Mouse (Mus musculus): ENCODE measurements at regions not wholly inside any gene's neighbourhood (a gene's known extent, or its start where the extent isn't known, plus 50 kb on each side); places are given as distances from the start of the nearest gene placed in this dataset.
A peak's percentile ranks its signal among the peaks of the same experiment; 100 is the strongest.

DNA sequence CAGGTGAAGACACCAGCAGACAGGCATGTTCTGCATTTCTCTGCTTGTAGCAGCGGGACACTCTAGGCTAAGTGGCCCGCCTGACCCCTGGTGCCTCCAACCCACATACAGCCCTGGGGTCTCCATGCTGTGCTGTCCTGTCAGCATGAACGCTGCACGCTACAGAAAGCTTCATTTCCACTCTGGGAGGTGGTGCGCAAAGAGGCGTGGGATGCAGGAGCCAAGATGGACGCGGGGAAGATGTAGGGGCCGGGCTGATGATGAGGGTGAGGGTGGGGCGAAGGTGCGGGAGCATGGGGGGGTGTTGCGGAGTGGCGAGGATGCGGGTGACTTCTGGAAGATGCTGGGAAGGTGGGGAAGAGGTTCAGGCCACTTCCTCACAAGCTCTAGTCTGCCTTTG, 88.6 kb upstream of the Hmga2 start:
- no peak overlapping the region for H3K4me3 ChIP-seq (replicated peaks)
- no peak overlapping the region for H3K9ac ChIP-seq
- no peaks in the 10 kb centered on the region for H3K36me3 ChIP-seq
- ATAC-seq = no peak
- H3K4me2 ChIP-seq (replicated peaks) = peak overlapping the region; percentile 35
- WGBS = 40% methylated on average over 14 of the region's 14 CpGs
- no peaks in the 10 kb centered on the region for H3K9me3 ChIP-seq
- H3K4me1 ChIP-seq (replicated peaks) = peaks cover 7% of the 10 kb centered on the region
- H3K27me3 ChIP-seq (replicated peaks) = no peaks in the 10 kb centered on the region
- no peak overlapping the region for H3K27ac ChIP-seq

DNA sequence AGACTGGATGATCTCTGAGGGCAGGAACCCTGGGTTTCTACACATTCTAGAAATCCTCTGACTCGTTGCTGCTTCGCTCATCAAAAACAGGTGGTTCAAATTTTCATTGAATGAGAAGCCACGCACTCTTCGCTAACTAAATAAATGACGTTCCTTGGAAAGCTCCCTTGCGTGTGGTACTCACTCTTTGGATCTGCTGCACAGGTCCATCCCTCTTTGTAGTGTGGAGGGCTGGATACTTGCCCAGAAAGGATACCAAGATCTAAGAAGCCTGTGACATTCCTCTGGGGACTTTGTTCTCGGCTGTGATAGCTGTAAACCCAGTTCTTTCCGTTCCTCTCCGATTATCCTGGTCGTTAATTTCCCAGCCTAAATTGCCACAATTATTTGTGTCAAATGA, 87.7 kb upstream of the Hmga2 start:
- 20% methylated on average over 10 of the region's 10 CpGs for WGBS

DNA sequence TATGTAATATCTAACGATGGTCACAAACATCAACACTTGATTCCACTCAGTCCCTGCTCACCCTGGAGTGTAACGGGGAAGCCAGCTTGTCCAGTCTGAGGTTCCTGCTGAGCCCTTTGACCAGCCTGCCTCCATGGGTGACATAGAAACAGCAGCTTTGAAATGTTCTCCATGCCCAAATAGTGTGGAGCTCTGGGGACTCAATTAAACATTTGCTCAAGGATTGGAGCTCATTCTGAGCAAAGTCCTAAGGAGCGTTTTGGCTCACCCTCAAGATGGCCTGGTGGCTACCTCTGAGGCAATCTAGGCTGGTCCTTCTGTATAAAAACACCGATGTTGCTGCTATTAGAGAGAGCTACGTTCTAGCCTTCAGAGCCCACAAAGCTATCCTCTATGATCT, 85.6 kb upstream of the Hmga2 start:
- no peak overlapping the region for H3K4me2 ChIP-seq (replicated peaks)
- 92% methylated on average over 5 of the region's 5 CpGs for WGBS
- no peak overlapping the region for H3K9ac ChIP-seq
- peaks cover 7% of the 10 kb centered on the region for H3K4me1 ChIP-seq (replicated peaks)
- H3K4me3 ChIP-seq (replicated peaks) = no peak overlapping the region
- no peaks in the 10 kb centered on the region for H3K36me3 ChIP-seq
- no peaks in the 10 kb centered on the region for H3K9me3 ChIP-seq
- no peak for ATAC-seq
- H3K27me3 ChIP-seq (replicated peaks) = no peaks in the 10 kb centered on the region
- no peak overlapping the region for H3K27ac ChIP-seq

More for the DNA sequence above, 87.7 kb upstream of the Hmga2 start:
- H3K4me1 ChIP-seq (replicated peaks) = peaks cover 7% of the 10 kb centered on the region
- no peak overlapping the region for H3K27ac ChIP-seq
- no peak overlapping the region for H3K9ac ChIP-seq
- no peaks in the 10 kb centered on the region for H3K27me3 ChIP-seq (replicated peaks)
- H3K36me3 ChIP-seq = no peaks in the 10 kb centered on the region
- H3K4me3 ChIP-seq (replicated peaks) = no peak overlapping the region
- H3K4me2 ChIP-seq (replicated peaks) = 0 out of 2 replicates have a peak overlapping the region, but pooled peaks have one; percentile 24
- no peaks in the 10 kb centered on the region for H3K9me3 ChIP-seq
- ATAC-seq = no peak

DNA sequence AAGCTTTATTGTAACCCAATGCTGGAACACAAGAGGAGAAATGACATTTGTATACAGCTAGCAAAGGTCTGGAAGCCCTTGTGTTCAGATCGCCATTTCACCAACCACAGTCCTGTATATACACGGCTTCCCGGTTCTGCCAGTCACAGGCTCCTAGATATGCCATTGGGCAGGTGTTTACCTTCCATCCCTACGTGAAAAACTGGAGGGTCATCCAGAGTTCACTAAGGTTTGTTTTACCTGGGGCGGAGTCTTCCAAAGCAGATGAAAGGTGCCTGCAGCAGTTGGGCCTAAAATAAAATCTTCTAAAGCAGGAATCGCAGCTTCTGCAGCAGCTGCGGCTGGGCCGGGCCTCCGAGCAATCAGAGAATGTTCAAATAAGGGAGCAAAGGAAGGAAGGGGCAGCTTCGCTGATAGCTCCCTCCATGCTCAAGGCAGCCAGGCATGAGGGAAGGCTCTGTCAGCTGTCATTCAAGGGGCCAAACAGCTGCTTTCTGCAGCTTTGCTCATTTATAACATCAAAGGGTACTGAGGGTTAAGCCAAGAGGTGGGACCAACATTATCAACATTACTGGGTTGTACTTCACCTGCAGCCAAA, 81.7 kb upstream of the Hmga2 start:
- H3K27ac ChIP-seq = peak overlapping the region; percentile 66
- 26% methylated on average over 10 of the region's 10 CpGs for WGBS
- peak overlapping the region; percentile 29; the same call in 1 of the 2 replicates for H3K4me2 ChIP-seq (replicated peaks)
- no peaks in the 10 kb centered on the region for H3K9me3 ChIP-seq
- no peak overlapping the region; the same call in 1 of the 2 replicates for H3K9ac ChIP-seq
- ATAC-seq = peak; percentile 86
- no peak overlapping the region for H3K4me3 ChIP-seq (replicated peaks)
- no peaks in the 10 kb centered on the region for H3K27me3 ChIP-seq (replicated peaks)
- no peaks in the 10 kb centered on the region for H3K36me3 ChIP-seq
- H3K4me1 ChIP-seq (replicated peaks) = peaks cover 5% of the 10 kb centered on the region

DNA sequence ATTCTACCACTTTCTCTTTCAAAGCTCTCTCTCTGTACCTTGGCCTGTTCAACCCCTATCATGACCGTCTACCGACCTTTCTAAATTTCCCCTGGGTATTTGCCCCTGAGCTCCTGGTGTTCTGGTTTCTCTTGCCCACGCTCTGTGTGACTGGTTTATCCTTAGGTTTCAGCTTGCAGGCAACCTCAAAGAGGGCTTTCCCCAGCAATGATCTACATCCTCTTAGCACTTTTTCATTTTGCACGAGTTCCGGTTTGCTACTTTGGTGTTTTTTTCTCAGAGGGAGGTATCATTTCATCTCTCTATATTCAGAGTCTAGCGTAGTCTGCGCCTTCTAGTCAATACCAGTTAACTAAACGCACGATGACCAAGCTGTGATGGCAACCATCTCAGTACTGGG, 79.8 kb upstream of the Hmga2 start:
- Histone ChIP-seq H3K9me3 (no peaks in the 10 kb centered on the region), H3K27me3 (replicated peaks) (no peaks in the 10 kb centered on the region), H3K4me2 (replicated peaks) (no peak overlapping the region), H3K9ac (no peak overlapping the region), H3K36me3 (no peaks in the 10 kb centered on the region), H3K4me1 (replicated peaks) (peaks cover 7% of the 10 kb centered on the region), H3K27ac (no peak overlapping the region), H3K4me3 (replicated peaks) (no peak overlapping the region)
- ATAC-seq = no peak
- WGBS = 87% methylated on average over 9 of the region's 9 CpGs

DNA sequence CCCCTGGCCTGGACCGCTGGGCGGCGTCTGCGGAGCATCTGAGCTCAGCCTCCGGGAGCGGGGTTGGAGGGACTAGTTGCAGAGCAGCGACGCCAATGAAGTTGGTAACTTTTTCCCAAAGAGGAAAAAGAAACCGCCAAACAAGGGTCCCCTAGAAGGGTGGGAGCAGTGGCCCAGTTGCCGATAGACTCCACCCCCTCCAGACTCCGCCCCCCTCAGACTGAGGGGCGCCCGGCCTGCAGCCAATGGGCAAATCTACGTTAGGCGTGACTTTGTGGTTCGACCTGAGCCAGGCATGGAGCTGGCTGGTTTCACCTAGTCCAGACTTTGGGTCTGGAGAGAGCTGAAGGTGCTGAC, 76.8 kb upstream of the Hmga2 start:
- Histone ChIP-seq H3K9me3 (no peaks in the 10 kb centered on the region), H3K36me3 (no peaks in the 10 kb centered on the region), H3K4me3 (replicated peaks) (peak overlapping the region; percentile 56), H3K9ac (peak overlapping the region; percentile 66), H3K4me1 (replicated peaks) (peaks cover 7% of the 10 kb centered on the region), H3K27me3 (replicated peaks) (no peaks in the 10 kb centered on the region), H3K4me2 (replicated peaks) (peak overlapping the region; percentile 100), H3K27ac (peak overlapping the region; percentile 89)
- under 1% methylated on average over 16 of the region's 16 CpGs for WGBS
- peak; percentile 84 for ATAC-seq

DNA sequence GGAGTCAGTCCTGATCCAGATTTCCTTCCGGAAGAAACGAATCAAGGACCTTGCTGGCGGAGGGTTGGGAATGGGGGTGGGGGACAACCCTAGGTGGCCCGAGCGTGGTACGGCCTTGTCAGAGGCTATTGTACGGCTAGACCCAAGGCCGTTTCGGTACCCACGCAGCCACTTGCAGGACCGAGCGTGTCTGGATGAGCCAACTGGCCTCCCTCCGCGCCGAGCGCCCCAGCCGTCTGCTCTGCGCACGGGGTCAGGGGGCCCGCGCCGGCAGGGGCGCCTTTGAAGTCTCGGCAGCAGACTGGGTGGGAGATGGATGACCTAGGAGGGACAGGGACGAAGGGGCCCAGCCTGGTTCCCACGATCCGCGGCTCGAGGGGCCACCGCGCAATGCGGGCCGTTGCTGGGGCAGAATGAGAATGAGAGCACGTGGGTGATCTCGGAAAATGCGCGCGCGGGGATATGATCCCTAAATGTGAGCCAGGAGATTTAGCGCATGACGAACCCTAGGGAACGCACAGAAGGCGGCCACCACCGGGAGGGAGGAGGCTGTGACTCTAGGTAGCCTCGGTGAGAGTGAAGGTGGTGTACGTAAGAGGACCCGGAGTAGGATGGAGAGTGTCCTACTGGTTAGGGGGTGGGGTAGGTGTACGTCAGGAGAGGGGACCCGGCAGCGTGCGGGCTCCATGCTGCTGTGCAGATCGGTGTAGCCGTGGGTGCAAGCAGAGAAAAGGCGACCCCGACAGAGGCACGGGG, 76.2 kb upstream of the Hmga2 start:
- WGBS = under 1% methylated on average over 56 of the region's 56 CpGs
- H3K27me3 ChIP-seq (replicated peaks) = no peaks in the 10 kb centered on the region
- peak; percentile 83 for ATAC-seq

DNA sequence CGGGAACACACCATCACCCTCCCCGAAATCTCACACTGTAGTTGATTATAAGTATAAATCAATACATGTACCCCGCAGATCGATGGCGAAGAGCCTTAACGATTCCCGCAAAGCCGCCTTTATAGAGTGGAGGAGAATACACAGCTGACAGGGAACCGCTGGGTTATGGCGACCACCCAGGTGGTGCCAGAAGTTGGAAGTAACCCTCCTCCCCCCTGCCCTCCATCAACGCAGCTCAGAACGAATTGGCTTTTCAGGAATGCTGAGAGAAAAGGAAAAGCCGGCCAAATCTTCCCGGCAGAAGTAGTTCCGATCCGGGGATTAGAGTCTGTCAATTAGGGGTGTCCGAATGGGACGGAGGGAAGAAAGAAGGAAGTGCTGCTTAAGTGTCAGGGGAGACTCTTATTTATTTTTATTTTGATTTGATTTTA, 75.6 kb upstream of the Hmga2 start:
- H3K4me1 ChIP-seq (replicated peaks) = peaks cover 11% of the 10 kb centered on the region; the same call in 1 of the 2 replicates
- peak overlapping the region; percentile 89 for H3K27ac ChIP-seq
- ATAC-seq = no peak
- H3K9ac ChIP-seq = peak overlapping the region; percentile 66; the same call in 1 of the 2 replicates
- peak overlapping the region; percentile 56 for H3K4me3 ChIP-seq (replicated peaks)
- no peaks in the 10 kb centered on the region for H3K9me3 ChIP-seq
- WGBS = 1% methylated on average over 18 of the region's 18 CpGs
- no peaks in the 10 kb centered on the region for H3K36me3 ChIP-seq
- H3K4me2 ChIP-seq (replicated peaks) = peak overlapping the region; percentile 100
- no peaks in the 10 kb centered on the region for H3K27me3 ChIP-seq (replicated peaks)

More for the DNA sequence above, 76.2 kb upstream of the Hmga2 start:
- H3K36me3 ChIP-seq = no peaks in the 10 kb centered on the region
- H3K4me3 ChIP-seq (replicated peaks) = peak overlapping the region; percentile 56
- H3K9ac ChIP-seq = peak overlapping the region; percentile 66
- H3K9me3 ChIP-seq = no peaks in the 10 kb centered on the region
- peaks cover 7% of the 10 kb centered on the region; the same call in 1 of the 2 replicates for H3K4me1 ChIP-seq (replicated peaks)
- H3K4me2 ChIP-seq (replicated peaks) = peak overlapping the region; percentile 100
- H3K27ac ChIP-seq = peak overlapping the region; percentile 89

DNA sequence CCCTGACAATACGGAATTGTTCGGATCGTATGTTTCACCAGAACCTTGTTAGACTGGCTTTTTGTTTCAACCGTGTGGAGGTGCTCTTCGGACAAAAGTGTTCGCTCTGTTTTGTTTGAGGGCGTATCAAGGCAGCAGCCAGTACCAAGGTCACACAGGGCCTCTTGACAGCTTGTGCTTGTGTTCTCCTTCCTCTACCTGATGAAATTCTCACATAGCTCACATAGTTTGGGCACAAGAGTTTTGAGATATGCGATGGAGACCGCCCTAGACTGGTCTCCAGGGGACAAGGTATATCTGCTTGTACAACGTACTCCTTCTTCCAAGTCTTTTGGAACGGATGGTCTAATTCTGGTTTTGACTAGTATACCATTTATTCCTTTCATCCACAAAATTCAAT, 70.9 kb upstream of the Hmga2 start:
- no peak overlapping the region for H3K27ac ChIP-seq
- 77% methylated on average over 11 of the region's 11 CpGs for WGBS
- ATAC-seq = peak; percentile 44; the same call in 1 of the 2 replicates

DNA sequence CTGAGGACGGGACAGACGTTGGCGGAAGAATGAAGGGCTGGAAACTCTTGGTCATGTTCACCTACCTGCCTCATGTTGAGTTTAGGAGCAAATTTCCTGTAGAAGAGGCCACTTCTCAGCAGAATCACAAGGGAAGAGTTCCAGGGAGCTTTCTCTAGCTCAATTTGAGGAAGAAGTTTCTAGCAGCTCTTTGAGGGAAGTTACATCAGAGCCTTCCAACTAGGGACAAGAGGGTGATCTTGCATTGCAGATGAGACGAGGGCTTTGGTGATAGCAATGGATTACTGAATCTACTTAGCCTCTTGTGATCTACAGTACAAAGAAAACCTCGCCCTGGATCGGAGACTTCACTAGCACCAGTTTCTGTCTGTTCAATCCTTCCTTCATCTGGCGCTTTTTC, 65.3 kb upstream of the Hmga2 start:
- H3K4me1 ChIP-seq (replicated peaks) = peaks cover 1% of the 10 kb centered on the region; the same call in 1 of the 2 replicates
- 91% methylated on average over 7 of the region's 7 CpGs for WGBS
- ATAC-seq = no peak

More for the DNA sequence above, 70.9 kb upstream of the Hmga2 start:
- Histone ChIP-seq H3K4me3 (replicated peaks) (no peak overlapping the region), H3K36me3 (no peaks in the 10 kb centered on the region), H3K9ac (no peak overlapping the region), H3K4me1 (replicated peaks) (peaks cover 8% of the 10 kb centered on the region; the same call in 1 of the 2 replicates), H3K9me3 (no peaks in the 10 kb centered on the region), H3K27me3 (replicated peaks) (no peaks in the 10 kb centered on the region), H3K4me2 (replicated peaks) (no peak overlapping the region)

DNA sequence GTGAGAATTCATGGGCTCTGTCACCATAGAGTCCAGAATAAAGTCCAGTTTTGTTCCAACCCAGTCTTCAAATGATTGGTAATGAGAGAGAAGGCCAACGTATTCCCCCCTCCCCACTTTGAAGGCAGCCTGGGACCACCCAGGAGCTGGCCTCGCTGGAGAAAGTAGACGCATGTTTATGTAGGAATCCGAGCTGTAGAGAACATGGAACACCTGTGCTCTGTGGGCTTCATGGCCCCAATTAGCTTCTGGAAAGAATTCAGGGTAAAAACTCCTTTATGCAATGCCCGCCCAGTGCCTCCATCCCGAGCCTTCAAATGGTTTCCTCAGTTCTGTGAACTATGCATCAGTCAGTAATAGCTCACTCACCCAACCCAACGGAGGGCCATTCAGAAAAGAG, 62.3 kb upstream of the Hmga2 start:
- no peak for ATAC-seq
- Histone ChIP-seq H3K9ac (no peak overlapping the region), H3K4me1 (replicated peaks) (no peaks in the 10 kb centered on the region), H3K36me3 (no peaks in the 10 kb centered on the region), H3K27me3 (replicated peaks) (no peaks in the 10 kb centered on the region), H3K4me3 (replicated peaks) (no peak overlapping the region), H3K27ac (no peak overlapping the region), H3K9me3 (no peaks in the 10 kb centered on the region), H3K4me2 (replicated peaks) (no peak overlapping the region)
- 57% methylated on average over 7 of the region's 7 CpGs for WGBS

More for the DNA sequence above, 65.3 kb upstream of the Hmga2 start:
- no peak overlapping the region for H3K9ac ChIP-seq
- H3K9me3 ChIP-seq = no peaks in the 10 kb centered on the region
- no peaks in the 10 kb centered on the region for H3K36me3 ChIP-seq
- no peak overlapping the region for H3K4me3 ChIP-seq (replicated peaks)
- no peak overlapping the region for H3K4me2 ChIP-seq (replicated peaks)
- H3K27ac ChIP-seq = no peak overlapping the region
- no peaks in the 10 kb centered on the region for H3K27me3 ChIP-seq (replicated peaks)

DNA sequence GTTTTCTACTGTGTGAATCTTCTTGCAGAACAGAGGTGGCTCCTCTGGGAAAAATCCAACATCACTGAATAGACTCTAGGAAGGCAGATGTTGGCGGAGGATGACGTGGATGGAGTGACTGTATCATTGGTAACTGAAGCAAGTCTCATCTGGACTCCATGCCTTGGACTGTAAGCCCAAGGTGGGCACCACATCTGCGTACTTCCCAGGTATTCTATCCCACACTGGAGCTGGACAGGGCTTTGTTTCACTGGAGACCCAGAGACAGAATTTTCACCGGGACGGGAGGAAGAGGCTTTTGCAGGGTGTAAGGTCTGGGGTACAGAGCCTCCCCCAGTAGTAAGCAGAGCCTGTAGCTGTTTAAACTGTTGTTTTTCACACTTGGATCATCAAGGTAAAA, 52.1 kb upstream of the Hmga2 start:
- ATAC-seq = no peak
- no peak overlapping the region for H3K9ac ChIP-seq
- H3K27ac ChIP-seq = no peak overlapping the region
- H3K4me2 ChIP-seq (replicated peaks) = no peak overlapping the region
- no peak overlapping the region for H3K4me3 ChIP-seq (replicated peaks)
- no peaks in the 10 kb centered on the region for H3K9me3 ChIP-seq
- no peaks in the 10 kb centered on the region for H3K4me1 ChIP-seq (replicated peaks)
- H3K36me3 ChIP-seq = no peaks in the 10 kb centered on the region
- no peaks in the 10 kb centered on the region for H3K27me3 ChIP-seq (replicated peaks)
- WGBS = 87% methylated on average over 5 of the region's 5 CpGs
